Mouse (Mus musculus) G1E (cell line): ENCODE measurements around the gene Tpk1. TPM values are rescaled to one million over a fixed set of nuclear protein-coding genes. Genes with fewer than 3 reads are reported as not detected.

ENCODE experiments used
- ATAC-seq: 2 replicates; pipeline ENCODE4 v1.8.0; 2016; ENCODE audit warnings: mild to moderate bottlenecking; ENCODE audit not compliant: insufficient number of reproducible peaks, poor library complexity, low FRiP score, severe bottlenecking; ENCODE audit errors: extremely low read depth
- DNase-seq: peaks from one replicate; pipeline ENCODE4 v3.0.0; 2012; ENCODE audit warnings: low spot score
- H3K27me3 ChIP-seq: 2 replicates; pipeline ENCODE4 v1.6.1; 2012; ENCODE audit warnings: mild to moderate bottlenecking, low read length, inconsistent platforms; ENCODE audit not compliant: insufficient read depth
- H3K36me3 ChIP-seq: replicated peaks from 2 replicates; pipeline ENCODE3; 2012; ENCODE audit warnings: mild to moderate bottlenecking, inconsistent platforms
- H3K4me1 ChIP-seq: 2 replicates; pipeline ENCODE4 v1.6.1; 2012; ENCODE audit warnings: low read depth, low read length, inconsistent platforms, mixed read lengths; ENCODE audit not compliant: insufficient read depth
- H3K4me3 ChIP-seq: 2 replicates; pipeline ENCODE4 v1.5.1; 2012; ENCODE audit warnings: low read depth, mild to moderate bottlenecking, inconsistent platforms, low read length, moderate library complexity, mixed read lengths
- H3K9me3 ChIP-seq: replicated peaks from 2 replicates; pipeline ENCODE4 v1.6.1; 2012; ENCODE audit warnings: inconsistent platforms
- CTCF ChIP-seq: IDR thresholded peaks from 2 replicates; pipeline ENCODE4 v1.5.1; 2012; ENCODE audit warnings: low read depth, low read length, inconsistent platforms, mixed read lengths
- GATA1 ChIP-seq: IDR thresholded peaks from 2 replicates; pipeline ENCODE4 v1.6.1; 2012; ENCODE audit warnings: borderline replicate concordance, low read length, inconsistent platforms, mixed read lengths
- GATA2 ChIP-seq: IDR thresholded peaks from 2 replicates; pipeline ENCODE4 v1.6.1; 2012; ENCODE audit warnings: low read depth, low read length, inconsistent platforms, borderline replicate concordance
- POLR2AphosphoS5 ChIP-seq: IDR thresholded peaks from 2 replicates; pipeline ENCODE4 v1.6.1; 2012; ENCODE audit warnings: low read depth, low read length, inconsistent platforms; ENCODE audit not compliant: insufficient replicate concordance
- TAL1 ChIP-seq: conservative IDR thresholded peaks from 2 replicates; pipeline ENCODE4 v1.6.1; 2012; ENCODE audit warnings: low read depth, low read length, inconsistent platforms, mixed read lengths
- polyA plus RNA-seq: library from polyadenylated mRNA; stranded (reverse); fragments of >175 nt; gene quantifications from 2 replicates; pipeline ENCODE4 v1.2.3, GENCODE M21; 2012
- total RNA-seq, 2 experiments: library from RNA; stranded (forward) in 1 of 2; stranded (reverse) in 1 of 2; fragments of 200-1000 nt in 1 of 2; fragments of >200 nt in 1 of 2; fragmentation: Nextera tagmentation in 1 of 2; gene quantifications; 2 replicates each; pipeline ENCODE4 v1.2.3; 2014 to 2017

Tpk1 gene
- total and polyA plus RNA-seq, 3 experiments = 2.0 to 27.5 (median 10.9) TPM

GRCm38 (mm10) chr6:43442191-43442590 lies 223.9 kb downstream of the Tpk1 start:
- no peaks in the 10 kb centered on the region for H3K9me3 ChIP-seq
- DNase-seq (no peak), ATAC-seq (0 out of 2 replicates have a peak, but pooled peaks have one; percentile 22)
- H3K27me3 ChIP-seq = no peaks in the 10 kb centered on the region
- H3K4me3 ChIP-seq = peak overlapping the region; percentile 55
- H3K36me3 ChIP-seq = no peaks in the 10 kb centered on the region
- no peak for TF ChIP-seq POLR2AphosphoS5
- no peak for TF ChIP-seq GATA1
- no peak for TF ChIP-seq CTCF
- TF ChIP-seq TAL1 = no peak
- no peak for TF ChIP-seq GATA2
- H3K4me1 ChIP-seq = no peaks in the 10 kb centered on the region

GRCm38 (mm10) chr6:43435987-43436541 lies 230.0 kb downstream of the Tpk1 start:
- no peak for TF ChIP-seq CTCF
- TF ChIP-seq GATA2 = no peak
- TF ChIP-seq POLR2AphosphoS5 = no peak
- TF ChIP-seq GATA1 = no peak
- TF ChIP-seq TAL1 = no peak
- ATAC-seq (no peak), DNase-seq (no peak)
- H3K4me1 ChIP-seq = no peaks in the 10 kb centered on the region
- no peaks in the 10 kb centered on the region for H3K36me3 ChIP-seq
- no peak overlapping the region for H3K4me3 ChIP-seq
- H3K9me3 ChIP-seq = no peaks in the 10 kb centered on the region
- no peaks in the 10 kb centered on the region for H3K27me3 ChIP-seq

GRCm38 (mm10) chr6:43434365-43434764 lies 231.7 kb downstream of the Tpk1 start:
- TF ChIP-seq GATA2 = no peak
- TF ChIP-seq TAL1 = no peak
- no peak for TF ChIP-seq POLR2AphosphoS5
- Histone ChIP-seq H3K36me3 (no peaks in the 10 kb centered on the region), H3K4me3 (no peak overlapping the region), H3K4me1 (no peaks in the 10 kb centered on the region), H3K9me3 (no peaks in the 10 kb centered on the region), H3K27me3 (no peaks in the 10 kb centered on the region)
- no peak for ATAC-seq
- DNase-seq = no peak

- ATAC-seq (no peak), DNase-seq (no peak)
These were observed 241.1 kb downstream of the Tpk1 start for GRCm38 (mm10) chr6:43424978-43425377.

GRCm38 (mm10) chr6:43420358-43420979 lies 245.6 kb downstream of the Tpk1 start:
- no peaks in the 10 kb centered on the region for H3K9me3 ChIP-seq
- no peaks in the 10 kb centered on the region for H3K4me1 ChIP-seq
- no peaks in the 10 kb centered on the region for H3K36me3 ChIP-seq
- ATAC-seq = no peak
- H3K27me3 ChIP-seq = no peaks in the 10 kb centered on the region
- H3K4me3 ChIP-seq = no peak overlapping the region
- DNase-seq = no peak
- no peak for TF ChIP-seq CTCF
- no peak for TF ChIP-seq GATA1
- no peak for TF ChIP-seq TAL1
- no peak for TF ChIP-seq GATA2
- no peak for TF ChIP-seq POLR2AphosphoS5

More at GRCm38 (mm10) chr6:43424978-43425377, 241.1 kb downstream of the Tpk1 start:
- H3K27me3 ChIP-seq = no peaks in the 10 kb centered on the region
- H3K36me3 ChIP-seq = no peaks in the 10 kb centered on the region
- no peaks in the 10 kb centered on the region for H3K9me3 ChIP-seq
- no peak for TF ChIP-seq GATA1
- no peak for TF ChIP-seq POLR2AphosphoS5
- TF ChIP-seq TAL1 = no peak
- TF ChIP-seq CTCF = no peak
- no peak for TF ChIP-seq GATA2
- no peak overlapping the region for H3K4me3 ChIP-seq
- no peaks in the 10 kb centered on the region for H3K4me1 ChIP-seq

GRCm38 (mm10) chr6:43408949-43409348 lies 257.1 kb downstream of the Tpk1 start:
- TF ChIP-seq TAL1 (no peak), GATA2 (no peak), GATA1 (no peak), CTCF (no peak), POLR2AphosphoS5 (no peak)
- Histone ChIP-seq H3K9me3 (no peaks in the 10 kb centered on the region), H3K4me1 (no peaks in the 10 kb centered on the region), H3K27me3 (no peaks in the 10 kb centered on the region), H3K36me3 (no peaks in the 10 kb centered on the region), H3K4me3 (no peak overlapping the region)
- DNase-seq = no peak
- no peak for ATAC-seq
